Mouse (Mus musculus) forebrain, embryonic 12.5 days (tissue): ENCODE results near the gene Lonrf2. TPM values are rescaled to one million over a fixed set of nuclear protein-coding genes. Genes with fewer than 3 reads are reported as not detected.

ENCODE experiments used
- ATAC-seq: fragments of 200-750 bp; cut with Nextera tagmentation; 2 replicates; pipeline ENCODE4 v1.8.0; 2017; ENCODE audit warnings: moderate TSS enrichment; ENCODE audit not compliant: low FRiP score
- H3K27ac ChIP-seq: fragments of 300-500 bp; sonication (generic); 2 replicates; pipeline ENCODE4 v1.5.1; 2016; ENCODE audit warnings: mild to moderate bottlenecking
- H3K27me3 ChIP-seq: fragments of 300-500 bp; sonication (generic); 2 replicates; pipeline ENCODE4 v1.6.1; 2016; ENCODE audit warnings: mild to moderate bottlenecking
- H3K36me3 ChIP-seq: fragments of 300-500 bp; sonication (generic); replicated peaks from 2 replicates; pipeline ENCODE4 v1.6.1; 2016; ENCODE audit warnings: mild to moderate bottlenecking
- H3K4me1 ChIP-seq: fragments of 300-500 bp; sonication (generic); 2 replicates; pipeline ENCODE4 v1.6.1; 2016
- H3K4me2 ChIP-seq: fragments of 300-500 bp; sonication (generic); 2 replicates; pipeline ENCODE4 v1.6.1; 2016; ENCODE audit warnings: mild to moderate bottlenecking, moderate library complexity
- H3K4me3 ChIP-seq: fragments of 300-500 bp; sonication (generic); replicated peaks from 2 replicates; pipeline ENCODE4 v1.5.1; 2016; ENCODE audit warnings: mild to moderate bottlenecking
- H3K9ac ChIP-seq: fragments of 300-500 bp; sonication (generic); 2 replicates; pipeline ENCODE4 v1.6.1; 2016; ENCODE audit warnings: mild to moderate bottlenecking
- H3K9me3 ChIP-seq: fragments of 300-500 bp; sonication (generic); 2 replicates; pipeline ENCODE4 v1.6.1; 2016
- WGBS: fragments of 180-500 bp; shearing (Covaris S2); methylation state at CpG from one replicate; pipeline ENCODE4 v1.1.7; 2016; 5-methylcytosine and 5-hydroxymethylcytosine counted together
- polyA plus RNA-seq: library from polyadenylated mRNA; unstranded; fragments of >200 nt; fragmentation: Nextera tagmentation; extraction: Ambion mirVana; gene quantifications from 2 replicates; pipeline ENCODE4 v1.2.1, GENCODE M21; 2016

Lonrf2 gene
- polyA plus RNA-seq, 1 experiment from 2014 or later: 6.1 TPM

DNA sequence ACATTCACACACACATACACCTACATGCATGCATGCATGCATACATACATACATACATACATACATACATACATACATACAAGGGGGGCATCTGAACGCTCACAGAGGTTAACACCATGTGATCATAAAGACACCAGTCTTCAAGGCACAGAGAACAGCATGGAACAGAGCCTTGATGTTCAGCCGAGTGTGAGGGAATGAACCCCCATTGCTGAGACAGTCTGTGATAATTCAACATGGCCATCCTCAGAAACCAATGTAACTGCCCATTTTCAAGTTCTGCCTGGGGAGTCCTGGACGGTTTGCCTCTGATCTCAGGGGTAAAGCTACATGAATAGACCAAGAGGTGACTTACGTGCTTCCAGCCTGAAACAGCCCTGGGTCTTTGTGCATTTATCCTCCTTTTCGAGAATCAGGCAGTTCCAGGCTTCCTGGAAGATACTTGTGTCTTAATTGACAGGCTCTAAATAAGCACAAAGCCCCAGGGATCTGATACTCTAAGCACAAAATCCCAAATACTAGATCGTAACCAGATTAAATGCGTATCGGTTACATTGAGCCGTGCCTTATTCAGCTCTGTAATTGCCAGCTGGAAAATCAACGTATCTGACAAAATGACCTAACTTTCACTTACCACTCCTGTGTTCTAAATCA lies 72.4 kb downstream of the Lonrf2 start:
- Histone ChIP-seq H3K9ac (no peak overlapping the region), H3K4me2 (no peak overlapping the region), H3K9me3 (no peaks in the 10 kb centered on the region), H3K4me1 (peaks cover 17% of the 10 kb centered on the region), H3K4me3 (no peak overlapping the region), H3K36me3 (no peaks in the 10 kb centered on the region), H3K27me3 (peaks cover 4% of the 10 kb centered on the region; the same call in 1 of the 2 replicates), H3K27ac (no peak overlapping the region)
- no peak for ATAC-seq
- 55% methylated on average over 10 of the region's 10 CpGs for WGBS

DNA sequence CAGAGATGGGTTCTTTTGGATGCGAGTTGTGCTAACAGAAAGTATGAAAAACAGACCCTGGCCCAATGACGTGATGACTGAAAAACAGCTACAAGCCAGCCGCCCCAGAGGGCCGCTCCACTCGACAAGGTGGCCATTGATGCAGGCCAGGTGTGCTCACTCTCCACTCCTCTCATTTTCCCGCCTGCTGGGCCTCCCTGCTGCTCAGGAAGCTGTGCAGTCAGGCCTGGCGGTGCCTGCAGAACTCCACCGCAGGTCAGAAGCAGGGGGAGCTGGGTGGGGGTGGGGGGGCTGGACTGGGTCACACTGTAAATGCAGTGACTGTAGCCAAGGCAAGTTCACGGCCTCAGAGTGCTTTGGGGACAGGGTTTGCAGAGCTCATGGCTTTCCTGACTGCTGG lies 76.1 kb downstream of the Lonrf2 start:
- H3K36me3 ChIP-seq: no peaks in the 10 kb centered on the region
- no peak overlapping the region for H3K4me3 ChIP-seq
- H3K9me3 ChIP-seq: no peaks in the 10 kb centered on the region
- 46% methylated on average over 9 of the region's 9 CpGs for WGBS
- no peaks in the 10 kb centered on the region for H3K27me3 ChIP-seq
- H3K4me1 ChIP-seq: peaks cover 4% of the 10 kb centered on the region
- ATAC-seq: no peak
- no peak overlapping the region for H3K4me2 ChIP-seq
- H3K27ac ChIP-seq: no peak overlapping the region
- no peak overlapping the region for H3K9ac ChIP-seq

GRCm38 (mm10) chr1:38757791-38758403 lies 78.6 kb downstream of the Lonrf2 start:
- Histone ChIP-seq H3K9ac (no peak overlapping the region), H3K27me3 (no peaks in the 10 kb centered on the region), H3K27ac (no peak overlapping the region), H3K9me3 (no peaks in the 10 kb centered on the region), H3K4me3 (no peak overlapping the region), H3K4me2 (no peak overlapping the region), H3K36me3 (no peaks in the 10 kb centered on the region), H3K4me1 (peaks cover 4% of the 10 kb centered on the region; the same call in 1 of the 2 replicates)
- no peak for ATAC-seq
- 74% methylated on average over 5 of the region's 5 CpGs for WGBS

GRCm38 (mm10) chr1:38743863-38744262 lies 92.6 kb downstream of the Lonrf2 start:
- ATAC-seq: no peak
- Histone ChIP-seq H3K9ac (no peak overlapping the region), H3K27ac (no peak overlapping the region), H3K27me3 (no peaks in the 10 kb centered on the region), H3K4me3 (no peak overlapping the region), H3K36me3 (no peaks in the 10 kb centered on the region), H3K9me3 (no peaks in the 10 kb centered on the region), H3K4me2 (no peak overlapping the region), H3K4me1 (no peaks in the 10 kb centered on the region)
- 76% methylated on average over 1 of the region's 1 CpGs for WGBS

Other genes starting within 250 kb of the Lonrf2 start
- 15.1 and 25.7 TPM in 2 replicates for gene Aff3, start 171.8 kb downstream of the Lonrf2 start, polyA plus RNA-seq
- gene Chst10, start 61.5 kb upstream of the Lonrf2 start, polyA plus RNA-seq: 27.8 and 29.4 TPM in 2 replicates
- 0.27 TPM in 1 of 2 replicates, not detected in the other for gene Nms, start 102.4 kb upstream of the Lonrf2 start, polyA plus RNA-seq
- 174 and 179 TPM in 2 replicates for gene Pdcl3, start 148.9 kb upstream of the Lonrf2 start, polyA plus RNA-seq